14 mouse cellular contexts compared by ENCODE assay signal in genomic region chr6:126772326-126772725, GRCm38 (mm10). TPM values are rescaled to one million over a fixed set of nuclear protein-coding genes. Genes with fewer than 3 reads are reported as not detected.
DNase-seq lines count a peak whose midpoint lies in the region; ATAC-seq and TF ChIP-seq lines count a peak whose summit lies in the region.
"Had no signal": no experiment of that assay in that cellular context is flagged by ENCODE, and none has a peak within 500 bp of the region (broad histone marks: within the 10 kb centered on the region; RNA-seq: fewer than 3 reads in every experiment).

No protein-coding gene starts in this region.

- no peak for TF ChIP-seq POLR2A in lung, adult 2 months (IDR thresholded peaks at IDR 0.05; ENCODE audit: borderline replicate concordance, extremely low read depth, low read depth, low read length)

- WGBS in lung, adult 2 months: 53% methylated on average over 4 of the region's 4 CpGs
- 46% methylated on average over 4 of the region's 4 CpGs for WGBS in lung, postnatal 0 days

- H3K27ac ChIP-seq in lung, postnatal 0 days (ENCODE audit: low read length): no peak overlapping the region
- H3K27ac ChIP-seq: embryonic facial prominence, embryonic 12.5 days; heart, adult 2 months; kidney, postnatal 0 days; lung, embryonic 15.5 days had no signal

- H3K9ac ChIP-seq in lung, postnatal 0 days (replicated peaks; ENCODE audit: low read depth): no peak overlapping the region
- H3K9ac ChIP-seq: embryonic facial prominence, embryonic 12.5 days; lung, embryonic 15.5 days had no signal

- intact Hi-C loops in gastrocnemius, postnatal 14 days (cut with DNase I; ENCODE audit: low total_unique reads): no loop called here

- no peaks in the 10 kb centered on the region for H3K36me3 ChIP-seq in lung, postnatal 0 days (ENCODE audit: insufficient read depth, low read length)
- H3K36me3 ChIP-seq: embryonic facial prominence, embryonic 12.5 days; lung, embryonic 15.5 days had no signal

- no peaks in the 10 kb centered on the region for H3K9me3 ChIP-seq in lung, postnatal 0 days (ENCODE audit: low read length)
- H3K9me3 ChIP-seq: embryonic facial prominence, embryonic 12.5 days; lung, embryonic 15.5 days had no signal

- no peak for ATAC-seq in lung, postnatal 0 days

- DNase-seq in gastrocnemius, postnatal 14 days: peak; percentile 29
- no peak for DNase-seq in gastrocnemius, postnatal 25 days
- DNase-seq in lung, adult 2 months: peak; percentile 5
- no peak for DNase-seq in lung, postnatal 0 days (ENCODE audit: low spot score)
- DNase-seq in kidney, postnatal 36 days: peak; percentile 81 to 89
- peak; percentile 49 for DNase-seq in right cerebral cortex, postnatal 14 days
- no peak for DNase-seq in adrenal gland, adult 18-20 months (ENCODE audit: low spot score in 2 of 2)
- no peak for DNase-seq in ovary, postnatal 10 days (ENCODE audit: low spot score)
- DNase-seq: thymus, postnatal 4 days had no signal

- no peaks in the 10 kb centered on the region for H3K27me3 ChIP-seq in lung, postnatal 0 days (replicated peaks; ENCODE audit: insufficient read depth, low read length)
- H3K27me3 ChIP-seq: embryonic facial prominence, embryonic 12.5 days; lung, embryonic 15.5 days had no signal

- no peak for TF ChIP-seq CTCF in lung, adult 2 months (IDR thresholded peaks at IDR 0.05; ENCODE audit: insufficient read depth, low read length)
- TF ChIP-seq CTCF in lung, postnatal 0 days (IDR thresholded peaks at IDR 0.05): no peak

- no peaks in the 10 kb centered on the region for H3K4me1 ChIP-seq in lung, adult 2 months (ENCODE audit: control insufficient read depth, insufficient read depth, low read length)
- H3K4me1 ChIP-seq in lung, postnatal 0 days (ENCODE audit: insufficient read depth, low read depth, low read length): no peaks in the 10 kb centered on the region
- H3K4me1 ChIP-seq: lung, embryonic 15.5 days had no signal

- no peak for TF ChIP-seq EP300 in lung, postnatal 0 days (IDR thresholded peaks at IDR 0.05)

- H3K4me3 ChIP-seq in lung, adult 2 months (replicated peaks; ENCODE audit: extremely low read depth, low read depth, low read length): no peak overlapping the region
- no peak overlapping the region for H3K4me3 ChIP-seq in lung, postnatal 0 days (ENCODE audit: low read depth, low read length)
- H3K4me3 ChIP-seq: embryonic facial prominence, embryonic 12.5 days; heart, adult 2 months; lung, embryonic 15.5 days had no signal

- no peak overlapping the region for H3K4me2 ChIP-seq in lung, postnatal 0 days (replicated peaks; ENCODE audit: low read depth, low read length)
- H3K4me2 ChIP-seq: embryonic facial prominence, embryonic 12.5 days; lung, embryonic 15.5 days had no signal

RNA-seq across cellular contexts. Expression of gene Kcna6, which starts 31.9 kb away (rescaled TPM):
- total RNA-seq in gastrocnemius, postnatal 14 days (2021): 1 to 10 TPM; 1.3 to 2.4 TPM
- under 1 TPM; 0.49 to 0.86 TPM for total RNA-seq in gastrocnemius, postnatal 25 days (2021)
- polyA plus RNA-seq in lung, adult 2 months (2012; rRNA removed): 0.31 and 0.93 TPM in 2 replicates
- polyA plus RNA-seq in lung, postnatal 0 days (2015; fragmentation: Nextera tagmentation; extraction: Ambion mirVana): 0.20 and 0.21 TPM in 2 replicates
- 1 to 10 TPM in 1 of 2 experiments, under 1 TPM in 1; 0.46 to 1.3 TPM for total RNA-seq in adrenal gland, adult 18-20 months (2021)
- total RNA-seq: CH12.LX had no signal

Comparison
In these comparisons a context has a peak if more than half of its experiments do, and no peak if none do; other contexts are left out.
1. DNase-seq: peak in gastrocnemius, postnatal 14 days (single experiment), lung, adult 2 months (single experiment), kidney, postnatal 36 days (2 of 2) and right cerebral cortex, postnatal 14 days (single experiment); none in gastrocnemius, postnatal 25 days (single experiment), lung, postnatal 0 days (single experiment), adrenal gland, adult 18-20 months (0 of 2) and ovary, postnatal 10 days (single experiment).